Mouse (Mus musculus) testis, adult 2 months (tissue): ENCODE data around the gene Fam133b.

Source experiments
- CTCF ChIP-seq: fragments of 200-500 bp; IDR thresholded peaks from 2 replicates; pipeline ENCODE4 v1.5.1; 2012; ENCODE audit warnings: low read depth, mild to moderate bottlenecking, inconsistent platforms, low read length, moderate library complexity; ENCODE audit not compliant: control insufficient read depth, insufficient read depth, insufficient replicate concordance
- POLR2A ChIP-seq: fragments of 200-500 bp; IDR thresholded peaks from 2 replicates; pipeline ENCODE4 v1.6.1; 2012; ENCODE audit warnings: low read depth, mild to moderate bottlenecking, inconsistent platforms, low read length, moderate library complexity; ENCODE audit not compliant: control insufficient read depth

DNA sequence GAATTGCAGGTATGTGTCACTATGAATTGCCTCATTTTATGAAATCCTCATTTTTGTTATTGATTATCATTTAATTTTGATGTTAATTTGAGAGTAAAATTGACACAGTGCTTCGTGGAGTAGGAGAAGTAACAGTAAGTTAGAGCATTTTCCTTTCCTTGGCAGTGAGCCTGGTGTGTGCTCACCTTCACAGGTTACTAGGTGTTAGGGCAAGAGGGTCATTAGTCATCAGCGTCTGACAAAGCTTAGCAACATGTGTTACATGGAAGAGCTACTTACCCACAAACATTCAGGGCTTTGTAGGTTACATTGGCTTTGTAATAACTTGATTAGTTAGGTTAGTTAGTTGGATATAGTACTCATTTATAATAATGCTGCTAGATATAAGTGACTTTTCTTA lies 10.6 kb downstream of the Fam133b start:
- no peak for TF ChIP-seq CTCF
- TF ChIP-seq POLR2A: no peak
